Mouse (Mus musculus): Measurements from ENCODE around the gene Psmb4. TPM values are rescaled to one million over a fixed set of nuclear protein-coding genes. Genes with fewer than 3 reads are reported as not detected.

The Psmb4 gene
- polyA plus RNA-seq, 1 experiment: 205 TPM

DNA sequence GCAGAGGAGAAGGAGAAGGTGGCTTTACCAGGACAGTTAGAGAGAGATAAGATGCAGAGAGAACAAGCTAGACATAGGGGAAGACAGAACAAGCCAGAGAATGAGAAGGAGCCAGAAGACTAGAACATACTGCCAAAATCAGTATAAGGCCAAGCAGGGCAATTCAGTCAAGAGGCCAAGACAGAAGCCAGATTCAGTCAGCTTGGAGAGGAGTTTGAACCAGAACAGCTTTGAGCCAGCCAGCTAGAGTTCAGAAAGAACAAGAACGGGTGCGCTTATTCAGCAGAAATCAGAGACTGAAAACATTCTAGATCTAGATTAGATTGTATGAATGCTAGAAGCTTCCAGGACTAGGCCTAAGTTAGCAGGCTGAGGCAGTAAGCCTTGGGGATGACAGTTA lies 39.4 kb downstream of the Psmb4 start:
- Histone ChIP-seq H3K9me3 (no peaks in the 10 kb centered on the region), H3K4me3 (replicated peaks) (no peak overlapping the region), H3K36me3 (replicated peaks; ENCODE audit: low read length) (peaks cover 4% of the 10 kb centered on the region), H3K27me3 (replicated peaks) (no peaks in the 10 kb centered on the region), H3K4me1 (peaks cover 60% of the 10 kb centered on the region)
- TF ChIP-seq FLI1 (IDR thresholded peaks at IDR 0.05; ENCODE audit: low read length) (no peak), GATA1 (IDR thresholded peaks at IDR 0.05; ENCODE audit: borderline replicate concordance, low read length) (no peak)

DNA sequence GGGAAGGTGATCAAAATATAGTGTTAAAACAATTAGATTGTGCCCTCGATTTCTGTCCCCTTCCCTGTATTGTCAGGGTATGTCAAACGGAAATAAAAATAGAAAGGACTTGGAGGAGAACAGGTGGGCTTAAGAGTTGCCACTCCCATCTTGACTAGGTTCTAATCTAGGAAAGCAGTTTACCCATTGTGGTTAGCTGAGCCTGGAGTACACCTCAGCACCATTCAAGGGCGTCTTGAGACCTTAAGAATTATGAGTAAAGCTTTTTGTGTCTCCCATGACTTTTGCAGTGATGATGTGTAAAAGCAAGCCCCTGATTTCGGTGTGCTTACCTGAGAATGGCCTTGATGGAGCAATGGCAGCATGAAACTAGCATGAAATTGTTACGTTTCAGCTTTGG lies 47.7 kb downstream of the Psmb4 start:
- Histone ChIP-seq H3K36me3 (replicated peaks; ENCODE audit: low read length) (no peaks in the 10 kb centered on the region), H3K4me1 (peaks cover 22% of the 10 kb centered on the region), H3K4me3 (replicated peaks) (no peak overlapping the region), H3K27me3 (replicated peaks) (no peaks in the 10 kb centered on the region), H3K9me3 (no peaks in the 10 kb centered on the region)
- TF ChIP-seq GATA1 (IDR thresholded peaks at IDR 0.05; ENCODE audit: borderline replicate concordance, low read length): no peak
- no peak for TF ChIP-seq FLI1 (IDR thresholded peaks at IDR 0.05; ENCODE audit: low read length)

GRCm38 (mm10) chr3:94838631-94839030 lies 48.1 kb downstream of the Psmb4 start:
- no peaks in the 10 kb centered on the region for H3K9me3 ChIP-seq
- no peak for TF ChIP-seq GATA1 (IDR thresholded peaks at IDR 0.05; ENCODE audit: borderline replicate concordance, low read length)
- no peak for TF ChIP-seq FLI1 (IDR thresholded peaks at IDR 0.05; ENCODE audit: low read length)
- no peaks in the 10 kb centered on the region for H3K27me3 ChIP-seq (replicated peaks)
- no peaks in the 10 kb centered on the region for H3K36me3 ChIP-seq (replicated peaks; ENCODE audit: low read length)
- H3K4me3 ChIP-seq (replicated peaks): peak overlapping the region; percentile 96
- H3K4me1 ChIP-seq: peaks cover 18% of the 10 kb centered on the region

GRCm38 (mm10) chr3:94837959-94838496 lies 48.7 kb downstream of the Psmb4 start:
- TF ChIP-seq FLI1 (IDR thresholded peaks at IDR 0.05; ENCODE audit: low read length): no peak
- TF ChIP-seq GATA1 (IDR thresholded peaks at IDR 0.05; ENCODE audit: borderline replicate concordance, low read length): no peak
- H3K4me3 ChIP-seq (replicated peaks): peak overlapping the region; percentile 96
- no peaks in the 10 kb centered on the region for H3K9me3 ChIP-seq
- peaks cover 16% of the 10 kb centered on the region for H3K4me1 ChIP-seq
- no peaks in the 10 kb centered on the region for H3K27me3 ChIP-seq (replicated peaks)
- H3K36me3 ChIP-seq (replicated peaks; ENCODE audit: low read length): no peaks in the 10 kb centered on the region

GRCm38 (mm10) chr3:94837183-94837890 lies 49.4 kb downstream of the Psmb4 start, which contains the start of gene Pogz:
Pogz (plus strand) TSS chr3:94837567.
- peak within 1 kb of the TSS; percentile 96 for H3K4me3 ChIP-seq (replicated peaks)
- no peak for TF ChIP-seq GATA1 (IDR thresholded peaks at IDR 0.05; ENCODE audit: borderline replicate concordance, low read length)
- TF ChIP-seq FLI1 (IDR thresholded peaks at IDR 0.05; ENCODE audit: low read length): no peak
- H3K9me3 ChIP-seq: no peaks in the 10 kb centered on the region
- H3K27me3 ChIP-seq (replicated peaks): no peaks in the 10 kb centered on the region
- peaks cover 21% of the 10 kb centered on the region for H3K4me1 ChIP-seq
- H3K36me3 ChIP-seq (replicated peaks; ENCODE audit: low read length): no peaks in the 10 kb centered on the region

GRCm38 (mm10) chr3:94835396-94835795 lies 51.4 kb downstream of the Psmb4 start:
- Histone ChIP-seq H3K36me3 (replicated peaks; ENCODE audit: low read length) (no peaks in the 10 kb centered on the region), H3K9me3 (no peaks in the 10 kb centered on the region), H3K4me1 (peaks cover 25% of the 10 kb centered on the region), H3K27me3 (replicated peaks) (no peaks in the 10 kb centered on the region), H3K4me3 (replicated peaks) (no peak overlapping the region)
- no peak for TF ChIP-seq FLI1 (IDR thresholded peaks at IDR 0.05; ENCODE audit: low read length)

Other genes starting within 250 kb of the Psmb4 start
- not detected in 2 replicates for gene Gm10972, start 243.8 kb downstream of the Psmb4 start, polyA plus RNA-seq (2012; ENCODE audit: insufficient read depth, low replicate concordance)
- 1.8 and 6.8 TPM in 2 replicates for gene Tuft1, start 228.1 kb downstream of the Psmb4 start, polyA plus RNA-seq (2012; ENCODE audit: insufficient read depth, low replicate concordance)
- gene Selenbp2, start 193.4 kb downstream of the Psmb4 start, polyA plus RNA-seq (2012; ENCODE audit: insufficient read depth, low replicate concordance): 0.23 TPM in 1 of 2 replicates, not detected in the other
- gene Cgn, start 100.5 kb downstream of the Psmb4 start, polyA plus RNA-seq (2012; ENCODE audit: insufficient read depth, low replicate concordance): 0.20 TPM in 1 of 2 replicates, not detected in the other
- gene Pogz, start 49.4 kb downstream of the Psmb4 start, polyA plus RNA-seq (2012; ENCODE audit: insufficient read depth, low replicate concordance): 18.3 and 29.1 TPM in 2 replicates
- gene Selenbp1, start 46.1 kb upstream of the Psmb4 start, polyA plus RNA-seq (2012; ENCODE audit: insufficient read depth, low replicate concordance): 14.7 and 28.8 TPM in 2 replicates
- 0.45 TPM in 1 of 2 replicates, not detected in the other for gene Rfx5, start 67.1 kb upstream of the Psmb4 start, polyA plus RNA-seq (2012; ENCODE audit: insufficient read depth, low replicate concordance)
- 1.4 and 2.1 TPM in 2 replicates for gene Pi4kb, start 87.8 kb upstream of the Psmb4 start, polyA plus RNA-seq (2012; ENCODE audit: insufficient read depth, low replicate concordance)
- gene Zfp687, start 128.5 kb upstream of the Psmb4 start, polyA plus RNA-seq (2012; ENCODE audit: insufficient read depth, low replicate concordance): 13.6 and 16.9 TPM in 2 replicates
- 24.8 and 169 TPM in 2 replicates for gene Psmd4, start 155.7 kb upstream of the Psmb4 start, polyA plus RNA-seq (2012; ENCODE audit: insufficient read depth, low replicate concordance)
- 6.3 and 16.2 TPM in 2 replicates for gene Pip5k1a, start 220.0 kb upstream of the Psmb4 start, polyA plus RNA-seq (2012; ENCODE audit: insufficient read depth, low replicate concordance)
- 231 and 749 TPM in 2 replicates for gene Vps72, start 224.1 kb upstream of the Psmb4 start, polyA plus RNA-seq (2012; ENCODE audit: insufficient read depth, low replicate concordance)
- not detected in 2 replicates for gene Tmod4, start 237.5 kb upstream of the Psmb4 start, polyA plus RNA-seq (2012; ENCODE audit: insufficient read depth, low replicate concordance)
- 5.8 and 7.2 TPM in 2 replicates for gene Scnm1, start 247.1 kb upstream of the Psmb4 start, polyA plus RNA-seq (2012; ENCODE audit: insufficient read depth, low replicate concordance)
- gene Lysmd1, start 247.1 kb upstream of the Psmb4 start, polyA plus RNA-seq (2012; ENCODE audit: insufficient read depth, low replicate concordance): 3.8 and 5.1 TPM in 2 replicates

All from megakaryocyte, embryonic 14.5 days (primary cell).